Mouse (Mus musculus) ES-Bruce4 (cell line): Measurements from ENCODE around the gene Spred1. TPM values are rescaled to one million over a fixed set of nuclear protein-coding genes. Genes with fewer than 3 reads are reported as not detected.

Source experiments
- H3K27ac ChIP-seq: 2 replicates; pipeline ENCODE4 v1.5.1; 2012; ENCODE audit warnings: low read length, inconsistent platforms; ENCODE audit not compliant: insufficient read depth
- H3K27me3 ChIP-seq: 2 replicates; pipeline ENCODE4 v1.6.1; 2012; ENCODE audit warnings: mild to moderate bottlenecking, low read length, inconsistent platforms; ENCODE audit not compliant: control insufficient read depth, poor library complexity, insufficient read depth, severe bottlenecking
- H3K36me3 ChIP-seq: 2 replicates; pipeline ENCODE4 v1.6.1; 2012; ENCODE audit warnings: inconsistent platforms, mild to moderate bottlenecking, low read length, moderate library complexity; ENCODE audit not compliant: control insufficient read depth, poor library complexity, insufficient read depth, severe bottlenecking
- H3K4me1 ChIP-seq: one replicate; pipeline ENCODE4 v1.8.1; 2011; ENCODE audit warnings: low read length; ENCODE audit not compliant: control insufficient read depth, insufficient read depth
- H3K4me3 ChIP-seq: 2 replicates; pipeline ENCODE4 v1.5.1; 2011; ENCODE audit warnings: low read depth, mild to moderate bottlenecking, low read length
- H3K9ac ChIP-seq: 2 replicates; pipeline ENCODE4 v1.6.1; 2012; ENCODE audit warnings: low read depth, mild to moderate bottlenecking, inconsistent platforms; ENCODE audit not compliant: poor library complexity, severe bottlenecking
- H3K9me3 ChIP-seq: replicated peaks from 2 replicates; pipeline ENCODE4 v1.6.1; 2012; ENCODE audit warnings: mild to moderate bottlenecking, low read length, inconsistent platforms; ENCODE audit not compliant: control insufficient read depth, poor library complexity, insufficient read depth, severe bottlenecking
- CTCF ChIP-seq: IDR thresholded peaks from one replicate; pipeline ENCODE4 v1.8.1; 2011; ENCODE audit warnings: low read depth, low read length
- EP300 ChIP-seq: IDR thresholded peaks from 2 replicates; pipeline ENCODE4 v1.6.1; 2011; ENCODE audit warnings: low read depth, low read length; ENCODE audit not compliant: insufficient read depth
- POLR2A ChIP-seq: IDR thresholded peaks from one replicate; pipeline ENCODE4 v1.8.1; 2011; ENCODE audit warnings: low read length; ENCODE audit not compliant: insufficient read depth
- polyA plus RNA-seq: library from polyadenylated mRNA; stranded (reverse); fragments of >200 nt; gene quantifications from 2 replicates; pipeline ENCODE4 v1.2.4, GENCODE M21; 2011; ENCODE audit warnings: low read depth; ENCODE audit not compliant: missing spikeins, insufficient read depth, insufficient read length

Gene Spred1
- polyA plus RNA-seq, 1 experiment: 43.1 TPM

- H3K36me3 ChIP-seq: no peaks in the 10 kb centered on the region
- H3K27me3 ChIP-seq: no peaks in the 10 kb centered on the region
- no peak overlapping the region for H3K27ac ChIP-seq
- H3K4me3 ChIP-seq: no peak overlapping the region
- H3K4me1 ChIP-seq: no peaks in the 10 kb centered on the region
- no peaks in the 10 kb centered on the region for H3K9me3 ChIP-seq
- TF ChIP-seq POLR2A: no peak
- TF ChIP-seq CTCF: no peak
- no peak for TF ChIP-seq EP300
- H3K9ac ChIP-seq: no peak overlapping the region
These were observed 23.9 kb upstream of the Spred1 start for GRCm38 (mm10) chr2:117097305-117097704.

GRCm38 (mm10) chr2:117099316-117099715, 21.9 kb upstream of the Spred1 start:
- Histone ChIP-seq H3K27me3 (no peaks in the 10 kb centered on the region; the same call in 1 of the 2 replicates), H3K4me1 (no peaks in the 10 kb centered on the region), H3K9me3 (no peaks in the 10 kb centered on the region), H3K9ac (no peak overlapping the region), H3K36me3 (no peaks in the 10 kb centered on the region), H3K4me3 (no peak overlapping the region), H3K27ac (no peak overlapping the region)
- TF ChIP-seq EP300 (no peak), POLR2A (no peak), CTCF (no peak)

GRCm38 (mm10) chr2:117103461-117103860, 17.7 kb upstream of the Spred1 start:
- TF ChIP-seq EP300: no peak
- TF ChIP-seq CTCF: no peak
- TF ChIP-seq POLR2A: no peak
- Histone ChIP-seq H3K27ac (no peak overlapping the region), H3K36me3 (no peaks in the 10 kb centered on the region), H3K9me3 (no peaks in the 10 kb centered on the region), H3K4me3 (no peak overlapping the region), H3K4me1 (no peaks in the 10 kb centered on the region), H3K9ac (no peak overlapping the region), H3K27me3 (no peaks in the 10 kb centered on the region; the same call in 1 of the 2 replicates)

- TF ChIP-seq CTCF (no peak), POLR2A (no peak), EP300 (no peak)
- no peaks in the 10 kb centered on the region for H3K4me1 ChIP-seq
- no peaks in the 10 kb centered on the region for H3K9me3 ChIP-seq
- H3K4me3 ChIP-seq: no peak overlapping the region
- no peak overlapping the region for H3K27ac ChIP-seq
- H3K9ac ChIP-seq: no peak overlapping the region
- H3K36me3 ChIP-seq: no peaks in the 10 kb centered on the region
- no peaks in the 10 kb centered on the region; the same call in 1 of the 2 replicates for H3K27me3 ChIP-seq
These were observed 15.8 kb upstream of the Spred1 start for GRCm38 (mm10) chr2:117105407-117105806.

GRCm38 (mm10) chr2:117108059-117108458, 13.1 kb upstream of the Spred1 start:
- Histone ChIP-seq H3K27me3 (no peaks in the 10 kb centered on the region), H3K4me3 (no peak overlapping the region), H3K36me3 (no peaks in the 10 kb centered on the region), H3K9me3 (no peaks in the 10 kb centered on the region), H3K27ac (no peak overlapping the region), H3K9ac (no peak overlapping the region), H3K4me1 (no peaks in the 10 kb centered on the region)
- no peak for TF ChIP-seq POLR2A
- TF ChIP-seq CTCF: no peak
- TF ChIP-seq EP300: no peak

GRCm38 (mm10) chr2:117109296-117109695, 11.9 kb upstream of the Spred1 start:
- TF ChIP-seq POLR2A (no peak), EP300 (no peak), CTCF (no peak)
- Histone ChIP-seq H3K9me3 (no peaks in the 10 kb centered on the region), H3K27ac (no peak overlapping the region), H3K4me3 (no peak overlapping the region), H3K9ac (no peak overlapping the region), H3K27me3 (no peaks in the 10 kb centered on the region), H3K4me1 (peaks cover 1% of the 10 kb centered on the region), H3K36me3 (no peaks in the 10 kb centered on the region)

- TF ChIP-seq POLR2A: no peak
- no peak for TF ChIP-seq CTCF
- TF ChIP-seq EP300: no peak
These were observed 10.8 kb upstream of the Spred1 start for GRCm38 (mm10) chr2:117110355-117110866.

More at GRCm38 (mm10) chr2:117110355-117110866, 10.8 kb upstream of the Spred1 start:
- no peaks in the 10 kb centered on the region for H3K27me3 ChIP-seq
- H3K9me3 ChIP-seq: no peaks in the 10 kb centered on the region
- no peak overlapping the region for H3K9ac ChIP-seq
- no peak overlapping the region for H3K27ac ChIP-seq
- H3K4me3 ChIP-seq: no peak overlapping the region
- H3K36me3 ChIP-seq: no peaks in the 10 kb centered on the region
- peaks cover 1% of the 10 kb centered on the region for H3K4me1 ChIP-seq
